Mouse (Mus musculus): ENCODE results near the gene Cfap299. TPM values are rescaled to one million over a fixed set of nuclear protein-coding genes. Genes with fewer than 3 reads are reported as not detected.

Gene Cfap299
- total RNA-seq (2023), result not detected

GRCm38 (mm10) chr5:98328848-98329624 is at the start of gene Cfap299:
Cfap299 (plus strand) TSS chr5:98329304.

GRCm38 (mm10) chr5:98552395-98552794 is 223.3 kb downstream of the Cfap299 start, which contains the start of gene Gm11111:
Gm11111 (plus strand) TSS chr5:98552695.

Other genes starting within 250 kb of the Cfap299 start
- gene Prdm8, start 162.1 kb upstream of the Cfap299 start, total RNA-seq (2023), result not detected
- not detected for gene Fgf5, start 75.1 kb upstream of the Cfap299 start, total RNA-seq (2023)
- not detected for gene Gm11111, start 223.4 kb downstream of the Cfap299 start, total RNA-seq (2023)